Mouse (Mus musculus): ENCODE results near the gene Mrm2. TPM values are rescaled to one million over a fixed set of nuclear protein-coding genes. Genes with fewer than 3 reads are reported as not detected.

Mrm2 gene
- 7.2 and 8.1 TPM in 2 replicates for polyA plus RNA-seq (2015; fragmentation: Nextera tagmentation; extraction: Ambion mirVana)

DNA sequence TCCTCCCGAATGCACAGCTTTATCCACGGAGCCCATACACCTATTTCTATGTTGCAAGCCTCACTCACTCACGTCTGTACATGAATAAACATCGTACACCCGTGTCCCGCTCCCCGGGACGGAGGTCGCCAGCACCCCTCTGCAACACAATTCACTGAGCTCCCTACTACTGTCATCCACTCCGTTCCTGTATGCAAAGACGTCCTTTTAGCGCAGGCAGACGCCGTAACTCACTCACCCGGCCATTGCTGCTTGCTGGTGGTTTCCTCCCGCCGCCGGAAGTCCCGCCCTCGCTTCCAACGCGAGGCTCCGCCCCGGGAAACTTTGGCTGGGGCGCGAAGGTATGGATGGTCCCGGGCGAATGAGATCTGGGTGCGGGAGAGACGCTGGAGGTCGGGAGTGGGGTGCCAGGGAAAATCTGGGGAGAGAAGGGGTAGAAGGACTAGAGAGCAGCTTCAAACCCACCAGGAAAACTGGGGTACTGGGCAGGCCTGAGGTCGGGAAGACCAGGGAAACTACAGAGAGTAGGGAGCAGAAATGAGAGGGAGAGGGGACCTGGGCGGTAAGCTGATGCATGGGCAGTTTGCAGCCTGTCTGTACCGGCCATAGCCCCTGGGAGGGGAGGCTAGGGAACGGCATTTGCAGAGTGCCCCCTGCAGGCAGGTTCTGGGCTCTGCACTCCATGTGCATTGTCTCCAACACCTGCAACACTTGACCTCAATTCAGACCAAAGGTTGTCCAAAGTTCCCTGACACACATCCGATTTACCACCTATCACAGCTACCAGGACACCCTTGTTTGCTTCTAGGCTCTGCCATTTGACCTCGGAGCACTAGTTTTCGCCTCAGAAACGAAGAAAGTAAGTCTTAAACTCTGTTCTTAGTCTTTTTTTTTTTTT, at the start of gene Mrm2:
Gene Mrm2, minus strand, starts transcription at position 284 of the 898 bp plus-strand sequence.
- H3K27ac ChIP-seq (ENCODE audit: low read depth), result peak within 1 kb of the TSS; percentile 79
- H3K9ac ChIP-seq (replicated peaks), result peak within 1 kb of the TSS; percentile 67
- 1% methylated on average over 39 of the region's 39 CpGs for WGBS (ENCODE audit: insufficient replicate concordance)
- no peaks in the 10 kb centered on the region for H3K27me3 ChIP-seq (ENCODE audit: insufficient read depth, low read length)
- peak within 1 kb of the TSS; percentile 86 for H3K4me2 ChIP-seq (ENCODE audit: low read depth, low read length)
- ATAC-seq, result peak; percentile 90
- DNase-seq, result peak; percentile 90
- H3K9me3 ChIP-seq (ENCODE audit: low read length), result no peaks in the 10 kb centered on the region
- H3K36me3 ChIP-seq (replicated peaks; ENCODE audit: insufficient read depth, low read length), result peaks cover 5% of the 10 kb centered on the region
- TF ChIP-seq EP300 (IDR thresholded peaks at IDR 0.05; ENCODE audit: low read depth) (peak; percentile 19; the same call in 1 of the 2 replicates), CTCF (IDR thresholded peaks at IDR 0.05; ENCODE audit: low read depth) (peak; percentile 93)
- peak within 1 kb of the TSS; percentile 57 for H3K4me3 ChIP-seq (ENCODE audit: low read depth, low read length)
- peaks cover 15% of the 10 kb centered on the region for H3K4me1 ChIP-seq (ENCODE audit: insufficient read depth)

DNA sequence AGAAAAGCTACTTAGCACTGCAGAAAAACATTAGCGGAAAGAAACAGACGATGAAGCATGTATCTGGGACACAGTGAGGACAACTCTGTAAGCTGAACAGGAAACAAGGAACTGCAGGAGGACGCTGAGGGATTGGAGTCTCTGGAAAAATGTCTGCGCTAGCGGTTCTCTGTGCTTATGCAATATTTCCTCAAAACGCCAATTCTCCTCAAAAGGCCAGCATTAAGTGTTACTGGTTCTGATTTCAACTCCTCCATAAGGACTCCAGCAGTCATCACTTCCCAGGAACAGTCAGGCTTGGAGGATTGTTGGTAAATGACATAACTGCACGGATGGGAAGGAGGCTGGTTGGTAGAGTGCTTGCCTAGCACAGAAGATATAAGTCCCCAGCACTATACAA, 49.5 kb upstream of the Mrm2 start:
- Histone ChIP-seq H3K9me3 (ENCODE audit: low read length) (no peaks in the 10 kb centered on the region), H3K4me2 (ENCODE audit: low read depth, low read length) (no peak overlapping the region), H3K27me3 (ENCODE audit: insufficient read depth, low read length) (no peaks in the 10 kb centered on the region), H3K36me3 (replicated peaks; ENCODE audit: insufficient read depth, low read length) (no peaks in the 10 kb centered on the region), H3K9ac (replicated peaks) (no peak overlapping the region), H3K27ac (ENCODE audit: low read depth) (peak overlapping the region; percentile 39; the same call in 1 of the 2 replicates), H3K4me3 (ENCODE audit: low read depth, low read length) (no peak overlapping the region), H3K4me1 (ENCODE audit: insufficient read depth) (peaks cover 33% of the 10 kb centered on the region)
- WGBS (ENCODE audit: insufficient replicate concordance), result 68% methylated on average over 7 of the region's 7 CpGs
- TF ChIP-seq CTCF (IDR thresholded peaks at IDR 0.05; ENCODE audit: low read depth) (no peak), EP300 (IDR thresholded peaks at IDR 0.05; ENCODE audit: low read depth) (no peak)
- ATAC-seq, result no peak
- DNase-seq, result no peak

DNA sequence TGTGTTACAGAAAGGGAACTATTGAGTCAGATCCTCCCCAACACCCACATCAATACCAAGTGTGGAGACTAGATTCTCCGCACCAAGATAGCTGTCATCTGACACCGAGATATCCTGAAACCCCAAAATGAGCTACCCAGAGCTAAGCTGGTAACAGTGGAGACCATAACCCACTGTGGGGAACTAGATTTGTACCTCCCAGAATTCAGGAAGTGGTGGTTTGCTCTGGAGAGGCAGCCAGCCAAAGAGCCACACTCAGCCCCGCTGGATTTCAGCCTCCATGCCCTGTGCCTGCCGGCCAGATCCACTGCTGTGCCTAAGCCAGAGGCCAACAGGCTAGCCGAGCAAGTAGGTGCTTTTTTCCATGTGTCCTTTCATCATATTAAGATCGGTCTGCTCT, 47.6 kb upstream of the Mrm2 start:
- ATAC-seq, result no peak
- TF ChIP-seq CTCF (IDR thresholded peaks at IDR 0.05; ENCODE audit: low read depth) (no peak), EP300 (IDR thresholded peaks at IDR 0.05; ENCODE audit: low read depth) (no peak)
- DNase-seq, result no peak

DNA sequence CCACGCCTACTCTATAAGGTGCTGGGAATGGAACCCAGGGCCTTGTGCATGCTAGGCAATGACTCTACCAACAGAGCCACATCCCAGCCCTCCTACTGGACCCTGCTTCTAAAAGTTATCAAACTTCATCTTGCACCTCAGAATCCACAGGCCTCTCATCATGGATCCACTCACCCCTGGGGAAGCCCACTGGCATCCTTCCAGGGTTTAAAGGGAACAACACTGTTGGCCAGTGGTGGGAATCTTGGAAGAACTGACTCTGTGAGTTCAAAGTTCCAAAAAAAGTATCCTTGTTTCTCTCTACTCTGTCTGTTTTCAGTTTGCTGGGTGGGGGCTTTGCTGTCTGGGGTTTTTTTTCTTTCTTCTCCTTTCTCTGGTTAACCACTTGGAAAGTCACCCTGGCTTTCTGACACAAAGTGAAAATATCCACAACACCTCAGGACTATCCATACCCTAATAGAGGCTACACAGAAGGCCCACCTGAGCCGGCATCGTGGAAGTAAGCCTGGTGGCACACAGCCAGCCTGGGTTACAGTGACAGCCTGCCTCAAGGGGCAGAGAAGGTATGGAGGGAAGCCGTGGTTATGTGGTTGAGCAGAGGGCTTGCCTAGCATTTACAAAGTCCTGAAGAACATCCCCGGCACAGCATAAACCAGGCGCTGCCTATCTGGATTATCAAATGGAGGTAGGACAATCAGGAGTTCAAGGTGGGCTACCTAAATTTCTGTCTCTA, 46.6 kb upstream of the Mrm2 start:
- Histone ChIP-seq H3K9ac (replicated peaks) (no peak overlapping the region; the same call in 1 of the 2 replicates), H3K4me1 (ENCODE audit: insufficient read depth) (peaks cover 32% of the 10 kb centered on the region), H3K36me3 (replicated peaks; ENCODE audit: insufficient read depth, low read length) (no peaks in the 10 kb centered on the region), H3K9me3 (ENCODE audit: low read length) (no peaks in the 10 kb centered on the region), H3K27ac (ENCODE audit: low read depth) (no peak overlapping the region), H3K4me3 (ENCODE audit: low read depth, low read length) (no peak overlapping the region), H3K27me3 (ENCODE audit: insufficient read depth, low read length) (no peaks in the 10 kb centered on the region), H3K4me2 (ENCODE audit: low read depth, low read length) (no peak overlapping the region)
- ATAC-seq, result no peak
- TF ChIP-seq EP300 (IDR thresholded peaks at IDR 0.05; ENCODE audit: low read depth) (no peak), CTCF (IDR thresholded peaks at IDR 0.05; ENCODE audit: low read depth) (no peak)
- DNase-seq, result no peak
- WGBS (ENCODE audit: insufficient replicate concordance), result 60% methylated on average over 6 of the region's 6 CpGs

More for the DNA sequence above, 47.6 kb upstream of the Mrm2 start:
- H3K27ac ChIP-seq (ENCODE audit: low read depth), result no peak overlapping the region
- no peaks in the 10 kb centered on the region for H3K27me3 ChIP-seq (ENCODE audit: insufficient read depth, low read length)
- H3K9me3 ChIP-seq (ENCODE audit: low read length), result no peaks in the 10 kb centered on the region
- no peak overlapping the region for H3K4me2 ChIP-seq (ENCODE audit: low read depth, low read length)
- no peak overlapping the region for H3K4me3 ChIP-seq (ENCODE audit: low read depth, low read length)
- H3K4me1 ChIP-seq (ENCODE audit: insufficient read depth), result peaks cover 39% of the 10 kb centered on the region
- no peaks in the 10 kb centered on the region for H3K36me3 ChIP-seq (replicated peaks; ENCODE audit: insufficient read depth, low read length)
- no peak overlapping the region for H3K9ac ChIP-seq (replicated peaks)
- whole genome bisulfite sequencing (ENCODE audit: insufficient replicate concordance), result 36% methylated on average over 6 of the region's 6 CpGs

DNA sequence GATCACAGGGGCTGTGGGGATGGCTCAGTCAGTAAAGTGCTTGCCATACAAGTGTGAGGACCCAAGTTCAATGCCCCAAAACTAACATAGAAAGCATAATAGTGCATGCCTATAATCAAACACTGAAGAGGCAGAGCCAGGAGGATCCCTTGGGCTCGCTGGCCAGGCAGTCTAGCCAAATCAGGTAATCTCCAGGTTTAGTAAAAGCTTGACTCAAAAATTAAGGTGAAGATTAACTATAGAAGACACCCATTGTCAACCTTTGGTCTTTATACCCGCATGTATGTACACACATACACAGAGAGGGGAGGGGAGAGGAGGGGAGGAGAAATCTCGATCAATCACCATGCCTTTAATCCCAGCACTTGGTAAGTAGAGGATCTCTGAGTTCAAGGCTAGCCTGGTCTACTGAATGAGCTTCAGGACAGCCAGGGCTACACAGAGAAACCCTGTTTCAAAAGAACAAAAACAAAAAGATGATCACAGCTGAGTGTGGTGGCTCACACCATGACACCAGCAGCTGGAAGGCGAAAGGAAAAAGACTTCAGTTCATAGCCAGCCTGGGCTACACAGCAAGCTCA, 43.6 kb upstream of the Mrm2 start:
- Histone ChIP-seq H3K36me3 (replicated peaks; ENCODE audit: insufficient read depth, low read length) (no peaks in the 10 kb centered on the region), H3K9me3 (ENCODE audit: low read length) (no peaks in the 10 kb centered on the region), H3K27ac (ENCODE audit: low read depth) (peak overlapping the region; percentile 16; the same call in 1 of the 2 replicates), H3K4me2 (ENCODE audit: low read depth, low read length) (no peak overlapping the region), H3K4me3 (ENCODE audit: low read depth, low read length) (no peak overlapping the region), H3K4me1 (ENCODE audit: insufficient read depth) (peaks cover 52% of the 10 kb centered on the region), H3K9ac (replicated peaks) (no peak overlapping the region), H3K27me3 (ENCODE audit: insufficient read depth, low read length) (no peaks in the 10 kb centered on the region)
- DNase-seq (no peak), ATAC-seq (0 out of 2 replicates have a peak, but pooled peaks have one; percentile 13)
- WGBS (ENCODE audit: insufficient replicate concordance), result 66% methylated on average over 4 of the region's 4 CpGs
- TF ChIP-seq EP300 (IDR thresholded peaks at IDR 0.05; ENCODE audit: low read depth) (no peak), CTCF (IDR thresholded peaks at IDR 0.05; ENCODE audit: low read depth) (no peak)

Measured in liver, postnatal 0 days (tissue).